Mouse (Mus musculus): ENCODE results near the gene Smok3b.

GRCm38 (mm10) chr5:137975434-137975833 lies 45.8 kb upstream of the Smok3b start:
- no peak for TF ChIP-seq EP300 (IDR thresholded peaks at IDR 0.05; ENCODE audit: low read depth)
- no peak for TF ChIP-seq CTCF (IDR thresholded peaks at IDR 0.05; ENCODE audit: low read depth)
